Mouse (Mus musculus) MEL (cell line): Measurements from ENCODE around the gene Ppm1g. TPM values are rescaled to one million over a fixed set of nuclear protein-coding genes. Genes with fewer than 3 reads are reported as not detected.

Experiments
- DNase-seq: peaks from one replicate; pipeline ENCODE4 v3.0.0; 2011; ENCODE audit warnings: low read depth, low spot score
- H3K27ac ChIP-seq: 2 replicates; pipeline ENCODE4 v1.5.1; 2012; ENCODE audit warnings: low read depth, mild to moderate bottlenecking, control low read depth, low read length, moderate library complexity; ENCODE audit not compliant: control insufficient read depth
- H3K27me3 ChIP-seq, 2 experiments: fragments of 150-350 bp in 1 of 2; sonication (generic) in 1 of 2; 2 replicates each; pipeline ENCODE4 v1.6.1; 2012; ENCODE audit warnings: low read length in 2 of 2, mild to moderate bottlenecking in 2 of 2, improper control_type of control experiment in 1 of 2, moderate library complexity in 1 of 2; ENCODE audit not compliant: insufficient read depth in 2 of 2, control insufficient read depth in 1 of 2
- H3K36me3 ChIP-seq, 2 experiments: 2 replicates each; pipeline ENCODE4 v1.6.1; 2012 to 2014; ENCODE audit warnings: low read length in 2 of 2, improper control_type of control experiment in 1 of 2, inconsistent platforms in 1 of 2, mild to moderate bottlenecking in 1 of 2; ENCODE audit not compliant: insufficient read depth in 2 of 2, control insufficient read depth in 1 of 2
- H3K4me1 ChIP-seq, 2 experiments: fragments of 150-350 bp in 1 of 2; sonication (generic) in 1 of 2; 2 replicates each; pipeline ENCODE4 v1.6.1; 2012; ENCODE audit warnings: low read length in 2 of 2, improper control_type of control experiment in 1 of 2, mild to moderate bottlenecking in 1 of 2; ENCODE audit not compliant: insufficient read depth in 2 of 2, control insufficient read depth in 1 of 2
- H3K4me3 ChIP-seq, 2 experiments: fragments of 150-350 bp in 1 of 2; sonication (generic) in 1 of 2; 2 replicates each; pipeline ENCODE4 v1.5.1; 2012; ENCODE audit warnings: low read depth in 2 of 2, low read length in 2 of 2, mild to moderate bottlenecking in 2 of 2, moderate library complexity in 2 of 2, control low read depth in 1 of 2, improper control_type of control experiment in 1 of 2; ENCODE audit not compliant: control insufficient read depth in 1 of 2, insufficient read depth in 1 of 2
- H3K79me2 ChIP-seq: 2 replicates; pipeline ENCODE4 v1.6.1; 2012; ENCODE audit warnings: mild to moderate bottlenecking, low read length, moderate library complexity; ENCODE audit not compliant: control insufficient read depth, poor library complexity, insufficient read depth
- H3K9ac ChIP-seq: 2 replicates; pipeline ENCODE4 v1.6.1; 2012; ENCODE audit warnings: low read depth, mild to moderate bottlenecking, control low read depth, low read length, moderate library complexity; ENCODE audit not compliant: control insufficient read depth, poor library complexity, severe bottlenecking
- H3K9me3 ChIP-seq: fragments of 150-350 bp; sonication (generic); replicated peaks from 2 replicates; pipeline ENCODE4 v1.6.1; 2012; ENCODE audit warnings: mild to moderate bottlenecking, low read length, improper control_type of control experiment, moderate library complexity; ENCODE audit not compliant: insufficient read depth
- BHLHE40 ChIP-seq: IDR thresholded peaks from 2 replicates; pipeline ENCODE4 v1.6.1; 2012; ENCODE audit warnings: low read depth, mild to moderate bottlenecking, inconsistent platforms, low read length, improper control_type of control experiment, borderline replicate concordance
- CHD1 ChIP-seq: IDR thresholded peaks from 2 replicates; pipeline ENCODE4 v1.6.1; 2012; ENCODE audit warnings: low read depth, mild to moderate bottlenecking, inconsistent platforms, low read length, improper control_type of control experiment
- CHD2 ChIP-seq: IDR thresholded peaks from 2 replicates; pipeline ENCODE4 v1.6.1; 2011; ENCODE audit warnings: low read length, improper control_type of control experiment
- EP300 ChIP-seq, 2 experiments: IDR thresholded peaks; 2 replicates each; pipeline ENCODE4 v1.6.1; 2011; ENCODE audit warnings: improper control_type of control experiment in 2 of 2, low read length in 2 of 2, low read depth in 1 of 2, mild to moderate bottlenecking in 1 of 2
- MAX ChIP-seq: IDR thresholded peaks from 2 replicates; pipeline ENCODE4 v1.6.1; 2011; ENCODE audit warnings: low read length, improper control_type of control experiment
- MEF2A ChIP-seq: IDR thresholded peaks from 2 replicates; pipeline ENCODE4 v1.6.1; 2014; ENCODE audit warnings: low read depth, mild to moderate bottlenecking, inconsistent platforms, low read length, improper control_type of control experiment; ENCODE audit not compliant: poor library complexity, insufficient replicate concordance, severe bottlenecking; ENCODE audit errors: extremely low read depth
- MYB ChIP-seq: IDR thresholded peaks from 2 replicates; pipeline ENCODE4 v1.6.1; 2011; ENCODE audit warnings: mild to moderate bottlenecking, low read depth, low read length, improper control_type of control experiment
- MYC ChIP-seq: IDR thresholded peaks from 2 replicates; pipeline ENCODE4 v1.6.1; 2011; ENCODE audit warnings: low read depth, mild to moderate bottlenecking, low read length, improper control_type of control experiment, moderate library complexity
- POLR2AphosphoS5 ChIP-seq: IDR thresholded peaks from 2 replicates; pipeline ENCODE4 v1.6.1; 2012; ENCODE audit warnings: low read depth, borderline replicate concordance, mild to moderate bottlenecking, inconsistent platforms, low read length, moderate library complexity, mixed read lengths
- RAD21 ChIP-seq: IDR thresholded peaks from 2 replicates; pipeline ENCODE4 v1.6.1; 2011; ENCODE audit warnings: mild to moderate bottlenecking, low read depth, low read length, improper control_type of control experiment
- SIN3A ChIP-seq: IDR thresholded peaks from 2 replicates; pipeline ENCODE4 v1.6.1; 2012; ENCODE audit warnings: low read length, improper control_type of control experiment, inconsistent platforms
- TCF12 ChIP-seq: IDR thresholded peaks from 2 replicates; pipeline ENCODE4 v1.6.1; 2014; ENCODE audit warnings: low read depth, mild to moderate bottlenecking, inconsistent platforms, low read length, improper control_type of control experiment, moderate library complexity
- ZC3H11A ChIP-seq: IDR thresholded peaks from 2 replicates; pipeline ENCODE4 v1.6.1; 2012; ENCODE audit warnings: low read depth, mild to moderate bottlenecking, inconsistent platforms, low read length, improper control_type of control experiment
- ZMIZ1 ChIP-seq: IDR thresholded peaks from 2 replicates; pipeline ENCODE4 v1.6.1; 2012; ENCODE audit warnings: low read depth, mild to moderate bottlenecking, inconsistent platforms, low read length, improper control_type of control experiment, moderate library complexity
- polyA plus RNA-seq, 2 experiments: library from polyadenylated mRNA; stranded (reverse) in 1 of 2; unstranded in 1 of 2; fragments of >175 nt in 1 of 2; fragments of >200 nt in 1 of 2; gene quantifications; 2 replicates each; pipeline versions ENCODE4 v1.2.1 to v1.2.4; 2012; ENCODE audit warnings: low replicate concordance in 2 of 2, low read depth in 1 of 2; ENCODE audit not compliant: insufficient read length in 2 of 2, insufficient read depth in 1 of 2, missing spikeins in 1 of 2
- total RNA-seq: library from RNA; depleted of rRNA; stranded (reverse); fragments of 300-350 nt; gene quantifications from 2 replicates; pipeline ENCODE4 v1.2.3, GENCODE M21; 2012

Gene Ppm1g
- total and polyA plus RNA-seq, 3 experiments, result 169 to 639 (median 408) TPM

GRCm38 (mm10) chr5:31201742-31202590 lies 18.5 kb downstream of the Ppm1g start, which contains the start of gene Zfp513 (continued):
- TF ChIP-seq ZMIZ1, result peak; percentile 97
- TF ChIP-seq SIN3A, result peak; percentile 98
- no peak; the same call in 1 of the 2 replicates for TF ChIP-seq BHLHE40
- peak; percentile 83; the same call in 1 of the 2 replicates for TF ChIP-seq MEF2A

GRCm38 (mm10) chr5:31201042-31201741 lies 19.3 kb downstream of the Ppm1g start:
- no peaks in the 10 kb centered on the region for H3K9me3 ChIP-seq
- H3K9ac ChIP-seq, result peak overlapping the region; percentile 87
- H3K4me1 ChIP-seq, result no peaks in the 10 kb centered on the region; a peak in 1 of 4 replicates
- TF ChIP-seq BHLHE40, result no peak
- 0 out of 2 replicates have a peak, but pooled peaks have one; percentile 8 for TF ChIP-seq TCF12
- TF ChIP-seq MYC, result 0 out of 2 replicates have a peak, but pooled peaks have one; percentile 37
- TF ChIP-seq RAD21, result no peak
- no peak for TF ChIP-seq MYB
- no peak for TF ChIP-seq CHD2
- TF ChIP-seq CHD1, result no peak
- TF ChIP-seq ZMIZ1, result no peak; the same call in 1 of the 2 replicates
- TF ChIP-seq MAX, result no peak
- H3K27me3 ChIP-seq, result no peaks in the 10 kb centered on the region
- peaks cover 13% of the 10 kb centered on the region for H3K79me2 ChIP-seq
- H3K27ac ChIP-seq, result peak overlapping the region; percentile 74
- H3K36me3 ChIP-seq, result peaks cover 8 to 19% of the 10 kb centered on the region in 2 experiments
- peak overlapping the region; percentile 62 to 71 for H3K4me3 ChIP-seq
- DNase-seq, result no peak

GRCm38 (mm10) chr5:31200327-31200768 lies 20.1 kb downstream of the Ppm1g start:
- no peak overlapping the region for H3K4me3 ChIP-seq
- no peak overlapping the region for H3K27ac ChIP-seq
- DNase-seq, result no peak
- H3K27me3 ChIP-seq, result no peaks in the 10 kb centered on the region
- no peaks in the 10 kb centered on the region; a peak in 1 of 4 replicates for H3K4me1 ChIP-seq
- H3K9me3 ChIP-seq, result no peaks in the 10 kb centered on the region
- H3K36me3 ChIP-seq, result peaks cover 8 to 14% of the 10 kb centered on the region in 2 experiments
- H3K79me2 ChIP-seq, result peaks cover 12% of the 10 kb centered on the region
- TF ChIP-seq ZC3H11A, result no peak
- no peak for TF ChIP-seq EP300 (IDR thresholded peaks at IDR 0.05; ENCODE audit: low read depth in 1 of 2, low read length in 2 of 2)
- peak; percentile 84; the same call in 1 of the 2 replicates for TF ChIP-seq POLR2AphosphoS5
- TF ChIP-seq, all 39 proteins: peak for 1
- peak overlapping the region; percentile 87; the same call in 1 of the 2 replicates for H3K9ac ChIP-seq
